Mouse (Mus musculus) lung, postnatal 4 days (tissue): ENCODE data around the gene Gm49392.
"Not testable (repeated sequence)": the region's sequence is repeated elsewhere in the genome, so short reads cannot be mapped to it uniquely, and the experiment has no call there.

Source experiments
- DNase-seq, 2 experiments: peaks; one replicate each; pipeline ENCODE4 v3.0.0; 2021

Gm49392 gene

GRCm38 (mm10) chr13:60896794-60897193 lies at the start of gene Gm49392:
Gene Gm49392 (minus strand): TSS chr13:60896894.
- not testable (repeated sequence) for DNase-seq

DNA sequence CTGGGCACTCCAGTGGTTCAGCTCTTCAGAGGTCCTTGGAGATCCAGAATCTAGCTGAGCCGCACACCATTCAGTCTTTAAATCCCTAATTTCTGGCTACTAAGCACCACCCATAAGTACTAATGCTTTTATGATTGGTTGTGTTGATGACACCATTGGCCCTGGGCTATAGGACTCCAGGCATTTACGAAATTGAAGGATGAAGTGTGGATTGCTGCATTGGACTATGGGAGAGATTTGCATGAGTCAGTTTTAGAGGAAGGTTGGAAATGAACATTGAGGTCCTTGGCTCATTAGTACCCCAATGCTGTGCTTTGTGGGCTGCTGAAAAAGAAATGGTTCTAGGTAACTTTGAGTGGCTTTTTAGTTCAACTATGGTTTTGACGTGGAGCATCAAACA lies 45.2 kb upstream of the Gm49392 start, which contains the start of gene Tpbpa:
Tpbpa (minus strand) TSS at position 101 of the 400 bp plus-strand sequence.
- DNase-seq = not testable (repeated sequence)

GRCm38 (mm10) chr13:60936500-60936901 lies 39.8 kb upstream of the Gm49392 start, which contains the start of the genes Gm49391 and Ctla2a:
Gene Gm49391 (minus strand): TSS chr13:60936571.
Gene Ctla2a (minus strand): TSS chr13:60936625.
- peak; percentile 59 to 84 for DNase-seq

- not testable (repeated sequence) for DNase-seq
Observed at GRCm38 (mm10) chr13:60935490-60935889, 38.8 kb upstream of the Gm49392 start, which contains the start of gene Gm49393. Gene Gm49393 (minus strand): TSS chr13:60935590.

GRCm38 (mm10) chr13:60904780-60905179 lies 8.1 kb upstream of the Gm49392 start, which contains the start of gene Tpbpb:
Gene Tpbpb (minus strand): TSS chr13:60904880.
- DNase-seq = not testable (repeated sequence)

DNA sequence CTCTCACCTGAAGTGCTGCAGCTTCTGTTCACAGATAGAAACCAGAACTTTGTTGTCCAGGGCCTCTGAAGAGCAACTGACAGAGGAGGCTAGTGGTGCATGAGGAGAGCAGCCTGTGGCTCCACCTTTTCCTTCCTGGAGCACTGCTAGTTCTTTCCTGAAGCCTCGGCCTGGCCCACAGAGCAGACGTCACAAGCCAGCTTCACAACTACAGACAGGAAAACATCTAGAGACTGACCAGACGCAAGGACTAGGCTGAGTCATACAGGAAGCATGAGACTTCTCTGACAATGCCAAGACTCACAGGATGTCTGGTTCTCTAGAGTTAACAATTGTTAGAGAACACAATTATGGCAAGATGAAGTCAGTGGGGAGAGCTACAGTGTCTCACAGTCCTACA lies 634 bp upstream of the Gm49392 start, which contains the start of gene Ctla2b:
Ctla2b (minus strand) TSS at position 120 of the 400 bp plus-strand sequence.
- DNase-seq = peak; percentile 63 to 83

DNA sequence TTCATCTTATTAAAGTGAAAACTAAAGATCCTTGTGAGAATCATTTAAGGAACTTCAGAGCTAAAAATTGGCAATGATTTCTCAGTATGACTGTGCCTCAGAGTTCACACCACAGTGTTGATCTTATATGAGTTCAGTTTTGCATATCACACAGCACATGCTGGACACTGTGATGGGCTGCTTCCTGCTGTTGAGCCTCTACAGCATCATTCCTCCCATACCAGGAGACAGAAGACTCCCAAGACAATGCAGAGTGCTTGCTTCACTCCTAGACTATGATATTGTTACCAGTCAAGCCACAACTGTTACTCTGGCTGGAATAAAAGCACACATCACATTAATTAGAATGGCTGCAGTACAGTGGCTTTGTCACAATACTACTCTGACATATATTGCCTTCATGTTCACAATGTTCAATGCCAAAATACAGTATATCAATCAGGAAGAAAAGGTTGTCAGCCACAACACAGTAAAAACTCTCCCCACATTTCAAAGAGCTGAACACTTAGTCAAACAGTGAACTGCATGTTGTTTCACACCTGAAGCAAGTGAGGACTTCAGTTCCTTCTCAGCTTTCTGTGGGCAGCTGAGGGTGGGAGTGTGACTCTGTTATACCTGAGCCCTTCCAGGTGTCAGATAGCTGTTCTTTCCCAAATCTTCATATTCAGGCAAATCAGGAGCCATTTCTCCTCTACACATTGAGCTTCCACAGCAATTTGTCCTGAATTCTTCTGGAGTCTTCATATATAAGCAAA lies 1.1 kb downstream of the Gm49392 start:
- DNase-seq = no peak

- no peak for DNase-seq
Observed at GRCm38 (mm10) chr13:60892301-60892700, 4.4 kb downstream of the Gm49392 start.

GRCm38 (mm10) chr13:60864281-60864680 lies 32.4 kb downstream of the Gm49392 start, which contains the start of gene 4930486L24Rik:
Gene 4930486L24Rik (minus strand): TSS chr13:60864475.
- DNase-seq = no peak

DNA sequence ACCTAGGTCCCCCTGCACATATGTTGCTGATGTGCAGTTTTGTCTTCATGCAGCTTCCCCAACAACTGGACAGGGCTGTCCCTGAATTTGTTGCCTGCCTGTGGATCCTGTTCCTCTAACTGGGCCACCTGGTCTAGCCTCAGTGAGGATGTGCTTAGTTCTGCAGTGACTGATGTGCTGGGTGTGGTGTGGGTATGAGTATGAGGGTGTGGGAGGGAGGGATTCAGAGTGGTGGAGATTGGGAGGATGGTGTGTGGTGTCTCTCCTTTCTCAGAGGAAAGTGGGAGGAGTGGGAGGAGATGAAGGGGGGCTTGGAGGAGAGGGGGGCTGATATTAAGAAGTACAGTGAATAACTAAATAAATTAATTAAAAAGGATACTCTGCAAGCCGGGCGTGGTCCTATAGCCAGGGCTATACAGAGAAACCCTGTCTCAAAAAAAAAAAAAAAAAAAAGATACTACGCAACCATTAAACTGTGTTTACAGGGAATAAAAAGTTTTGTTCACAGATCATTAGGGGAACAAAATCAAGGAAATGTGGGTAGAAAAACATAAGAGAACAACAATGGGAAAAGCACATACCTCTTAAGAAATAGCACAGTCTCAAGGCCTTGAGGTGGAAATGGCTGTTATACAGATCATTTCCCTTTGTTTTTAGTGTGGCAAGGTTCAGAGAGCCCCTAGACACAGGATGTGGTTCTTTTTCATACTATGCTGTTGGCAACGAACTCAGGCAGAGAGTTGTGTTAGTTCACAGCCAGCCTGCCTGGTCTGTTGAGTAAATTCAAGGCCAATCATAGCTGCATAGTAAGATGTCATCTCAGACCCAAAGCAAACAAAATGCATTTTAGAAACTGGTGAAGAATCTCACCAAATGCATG lies 48.2 kb downstream of the Gm49392 start:
- DNase-seq = peak; percentile 25 to 28

- no peak for DNase-seq
Observed at GRCm38 (mm10) chr13:60843153-60843552, 53.5 kb downstream of the Gm49392 start.

DNA sequence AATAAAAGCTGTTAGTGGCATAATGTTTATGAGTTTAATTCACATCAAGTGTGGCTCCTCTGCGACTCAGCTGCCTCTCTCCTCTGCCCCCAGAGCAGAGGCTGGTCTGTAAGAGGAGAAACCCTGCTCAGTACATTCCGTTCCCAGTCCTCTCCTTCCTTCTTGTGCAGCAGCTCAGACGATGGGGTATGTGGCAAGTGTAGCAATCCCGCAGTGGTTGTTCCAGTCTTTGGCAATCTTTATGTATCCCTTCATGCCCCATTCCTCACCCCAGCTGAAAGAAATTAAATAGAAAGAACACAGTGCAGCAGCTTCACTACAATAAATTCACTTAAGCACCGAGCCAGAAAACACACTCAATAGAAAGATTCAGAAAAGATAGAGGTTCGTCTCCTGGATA lies 54.0 kb downstream of the Gm49392 start:
- no peak for DNase-seq

DNA sequence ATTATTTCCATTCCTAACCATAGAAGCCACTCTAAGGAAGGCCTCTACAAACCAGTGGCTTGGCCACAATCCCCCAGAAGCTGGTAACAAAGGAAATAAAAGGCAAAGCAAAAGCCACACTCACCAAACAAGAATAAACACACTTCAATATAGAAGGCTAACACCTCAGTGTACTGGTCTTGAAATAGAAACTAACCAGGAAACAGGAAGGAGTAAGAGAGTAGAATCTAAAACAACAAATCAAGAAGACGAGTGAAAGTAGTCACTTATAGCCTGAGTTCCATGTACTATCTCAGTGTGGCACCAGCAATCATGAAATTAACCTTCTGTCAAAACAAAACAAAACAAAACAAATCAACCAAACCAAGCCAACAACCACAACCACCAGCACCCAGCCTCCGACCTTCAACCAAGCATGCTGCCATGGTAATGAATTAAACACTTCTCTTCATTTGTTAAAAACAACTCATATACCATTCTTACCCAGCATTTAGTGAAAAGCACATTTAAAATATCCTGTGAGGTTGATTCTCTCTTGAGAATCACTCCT lies 57.3 kb downstream of the Gm49392 start:
- no peak for DNase-seq

GRCm38 (mm10) chr13:60826052-60826451 lies 70.6 kb downstream of the Gm49392 start:
- DNase-seq = peak; percentile 31 to 50

- DNase-seq = no peak
Observed at GRCm38 (mm10) chr13:60820486-60821175, 76.1 kb downstream of the Gm49392 start.

- DNase-seq = peak in 1 of 2 experiments; percentile 52
Observed at GRCm38 (mm10) chr13:60819469-60819868, 77.2 kb downstream of the Gm49392 start.

DNA sequence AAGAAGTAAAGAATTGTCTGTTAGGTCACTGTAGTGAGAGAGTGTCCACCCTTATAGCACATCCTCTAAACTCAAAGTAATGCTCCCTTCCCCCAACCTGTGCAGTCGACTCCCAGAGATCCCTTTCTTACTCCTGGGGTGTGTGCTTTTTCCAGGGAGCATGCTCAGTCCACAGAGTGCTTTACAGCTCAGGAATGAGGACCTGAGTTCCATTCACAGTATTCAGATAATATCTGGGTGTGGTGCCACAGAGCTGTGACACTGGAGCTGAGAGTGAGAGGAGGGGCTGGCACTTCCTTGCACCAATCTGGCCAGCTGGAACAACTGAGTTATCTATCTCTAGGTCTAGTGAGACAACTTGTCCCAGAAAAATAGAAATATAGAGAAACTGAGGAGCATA lies 83.0 kb downstream of the Gm49392 start:
- DNase-seq = no peak

- no peak for DNase-seq
Observed at GRCm38 (mm10) chr13:60812768-60813167, 83.9 kb downstream of the Gm49392 start.

DNA sequence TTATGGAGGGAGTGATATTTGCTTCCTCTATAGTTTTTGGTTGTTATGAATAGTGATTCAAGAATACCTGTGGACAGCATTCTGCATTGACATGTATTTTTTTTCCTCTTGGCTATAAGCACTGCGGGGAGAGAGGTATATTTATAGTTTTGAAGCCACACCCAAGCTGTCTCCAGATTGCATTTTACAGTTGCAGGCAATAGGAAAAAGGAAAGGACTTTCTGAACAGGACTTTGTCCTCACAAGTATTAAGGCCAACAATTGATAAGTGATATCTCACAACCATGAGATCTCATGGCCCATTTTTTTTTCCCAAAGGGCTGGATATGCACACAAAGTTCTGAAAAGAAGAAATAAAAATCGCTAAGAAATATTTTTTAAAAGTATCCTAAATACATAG lies 87.0 kb downstream of the Gm49392 start:
- no peak for DNase-seq

GRCm38 (mm10) chr13:60802749-60803148 lies 93.9 kb downstream of the Gm49392 start, which contains the start of gene Ctsll3:
Gene Ctsll3 (minus strand): TSS chr13:60802849.
- no peak for DNase-seq
